Mouse (Mus musculus) midbrain, embryonic 10.5 days (tissue): Measurements from ENCODE around the gene Pik3ap1. TPM values are rescaled to one million over a fixed set of nuclear protein-coding genes. Genes with fewer than 3 reads are reported as not detected.

Experiments used
- DNase-seq: peaks from one replicate; pipeline ENCODE4 v3.0.0-alpha.2; 2017; ENCODE audit warnings: low spot score
- H3K27ac ChIP-seq: fragments of 300-500 bp; sonication (generic); replicated peaks from 2 replicates; pipeline ENCODE4 v1.5.1; 2016; ENCODE audit warnings: mild to moderate bottlenecking
- H3K27me3 ChIP-seq: fragments of 300-500 bp; sonication (generic); 2 replicates; pipeline ENCODE4 v1.6.1; 2016; ENCODE audit warnings: low read depth, mild to moderate bottlenecking; ENCODE audit not compliant: poor library complexity, severe bottlenecking
- H3K36me3 ChIP-seq: fragments of 300-500 bp; sonication (generic); 2 replicates; pipeline ENCODE4 v1.6.1; 2016; ENCODE audit warnings: mild to moderate bottlenecking, moderate library complexity
- H3K4me1 ChIP-seq: fragments of 300-500 bp; sonication (generic); 2 replicates; pipeline ENCODE4 v1.6.1; 2016
- H3K4me3 ChIP-seq: fragments of 300-500 bp; sonication (generic); 2 replicates; pipeline ENCODE4 v1.5.1; 2016; ENCODE audit warnings: mild to moderate bottlenecking, moderate library complexity
- H3K9me3 ChIP-seq: fragments of 300-500 bp; sonication (generic); replicated peaks from 2 replicates; pipeline ENCODE4 v1.6.1; 2016; ENCODE audit warnings: mild to moderate bottlenecking
- WGBS: fragments of 180-500 bp; shearing (Covaris S2); methylation state at CpG from one replicate; pipeline ENCODE4 v1.1.7; 2016; 5-methylcytosine and 5-hydroxymethylcytosine counted together
- polyA plus RNA-seq: library from polyadenylated mRNA; unstranded; fragments of >200 nt; fragmentation: Nextera tagmentation; extraction: Ambion mirVana; gene quantifications from 2 replicates; pipeline ENCODE4 v1.2.1, GENCODE M21; 2016

Gene Pik3ap1
- polyA plus RNA-seq, 1 experiment from 2014 or later: 2.9 TPM

- DNase-seq: peak; percentile 31
These were observed 45.7 kb downstream of the Pik3ap1 start for GRCm38 (mm10) chr19:41339020-41339836.

GRCm38 (mm10) chr19:41338379-41338778, 46.5 kb downstream of the Pik3ap1 start:
- 85% methylated on average over 6 of the region's 6 CpGs for WGBS
- no peak overlapping the region for H3K27ac ChIP-seq
- no peak for DNase-seq
- H3K4me3 ChIP-seq: no peak overlapping the region
- no peaks in the 10 kb centered on the region for H3K36me3 ChIP-seq
- peaks cover 5% of the 10 kb centered on the region; the same call in 1 of the 2 replicates for H3K4me1 ChIP-seq
- H3K9me3 ChIP-seq: no peaks in the 10 kb centered on the region
- H3K27me3 ChIP-seq: no peaks in the 10 kb centered on the region

More at GRCm38 (mm10) chr19:41339020-41339836, 45.7 kb downstream of the Pik3ap1 start:
- Histone ChIP-seq H3K9me3 (no peaks in the 10 kb centered on the region), H3K36me3 (no peaks in the 10 kb centered on the region), H3K4me1 (peaks cover 5% of the 10 kb centered on the region; the same call in 1 of the 2 replicates), H3K27ac (peak overlapping the region; percentile 39; the same call in 1 of the 2 replicates), H3K4me3 (no peak overlapping the region), H3K27me3 (no peaks in the 10 kb centered on the region)
- WGBS: 73% methylated on average over 21 of the region's 21 CpGs

GRCm38 (mm10) chr19:41335721-41336120, 49.2 kb downstream of the Pik3ap1 start:
- 90% methylated on average over 3 of the region's 3 CpGs for WGBS
- no peak for DNase-seq

GRCm38 (mm10) chr19:41332986-41333385, 51.9 kb downstream of the Pik3ap1 start:
- H3K4me3 ChIP-seq: no peak overlapping the region
- no peak overlapping the region for H3K27ac ChIP-seq
- no peak for DNase-seq
- H3K36me3 ChIP-seq: no peaks in the 10 kb centered on the region
- WGBS: 81% methylated on average over 8 of the region's 8 CpGs
- H3K27me3 ChIP-seq: no peaks in the 10 kb centered on the region
- H3K4me1 ChIP-seq: peaks cover 9% of the 10 kb centered on the region
- H3K9me3 ChIP-seq: no peaks in the 10 kb centered on the region

More at GRCm38 (mm10) chr19:41335721-41336120, 49.2 kb downstream of the Pik3ap1 start:
- no peaks in the 10 kb centered on the region for H3K9me3 ChIP-seq
- peaks cover 9% of the 10 kb centered on the region for H3K4me1 ChIP-seq
- no peak overlapping the region for H3K4me3 ChIP-seq
- H3K36me3 ChIP-seq: no peaks in the 10 kb centered on the region
- no peak overlapping the region for H3K27ac ChIP-seq
- H3K27me3 ChIP-seq: no peaks in the 10 kb centered on the region

GRCm38 (mm10) chr19:41332228-41332627, 52.7 kb downstream of the Pik3ap1 start:
- WGBS: 96% methylated on average over 12 of the region's 12 CpGs
- H3K27ac ChIP-seq: no peak overlapping the region
- H3K36me3 ChIP-seq: no peaks in the 10 kb centered on the region
- no peaks in the 10 kb centered on the region for H3K27me3 ChIP-seq
- DNase-seq: no peak
- no peaks in the 10 kb centered on the region for H3K9me3 ChIP-seq
- H3K4me1 ChIP-seq: peaks cover 9% of the 10 kb centered on the region
- H3K4me3 ChIP-seq: no peak overlapping the region

GRCm38 (mm10) chr19:41330401-41330800, 54.5 kb downstream of the Pik3ap1 start:
- no peak for DNase-seq
- H3K27ac ChIP-seq: peak overlapping the region; percentile 49; the same call in 1 of the 2 replicates
- WGBS: 62% methylated on average over 7 of the region's 7 CpGs
- no peaks in the 10 kb centered on the region for H3K36me3 ChIP-seq
- H3K27me3 ChIP-seq: no peaks in the 10 kb centered on the region
- no peak overlapping the region for H3K4me3 ChIP-seq
- no peaks in the 10 kb centered on the region for H3K9me3 ChIP-seq
- peaks cover 9% of the 10 kb centered on the region for H3K4me1 ChIP-seq

GRCm38 (mm10) chr19:41329961-41330360, 54.9 kb downstream of the Pik3ap1 start:
- 91% methylated on average over 7 of the region's 7 CpGs for WGBS
- no peak for DNase-seq
- H3K4me3 ChIP-seq: no peak overlapping the region

GRCm38 (mm10) chr19:41328743-41329142, 56.2 kb downstream of the Pik3ap1 start:
- Histone ChIP-seq H3K27me3 (no peaks in the 10 kb centered on the region), H3K4me1 (peaks cover 9% of the 10 kb centered on the region), H3K27ac (no peak overlapping the region), H3K4me3 (no peak overlapping the region), H3K9me3 (no peaks in the 10 kb centered on the region), H3K36me3 (no peaks in the 10 kb centered on the region)
- WGBS: 87% methylated on average over 9 of the region's 9 CpGs
- DNase-seq: no peak

More at GRCm38 (mm10) chr19:41329961-41330360, 54.9 kb downstream of the Pik3ap1 start:
- Histone ChIP-seq H3K36me3 (no peaks in the 10 kb centered on the region), H3K27ac (no peak overlapping the region), H3K27me3 (no peaks in the 10 kb centered on the region), H3K9me3 (no peaks in the 10 kb centered on the region), H3K4me1 (peaks cover 9% of the 10 kb centered on the region)

- Histone ChIP-seq H3K27me3 (no peaks in the 10 kb centered on the region), H3K36me3 (no peaks in the 10 kb centered on the region), H3K9me3 (no peaks in the 10 kb centered on the region), H3K4me1 (peaks cover 8% of the 10 kb centered on the region), H3K4me3 (no peak overlapping the region), H3K27ac (no peak overlapping the region)
- no peak for DNase-seq
These were observed 61.1 kb downstream of the Pik3ap1 start for GRCm38 (mm10) chr19:41323813-41324212.

- Histone ChIP-seq H3K9me3 (no peaks in the 10 kb centered on the region), H3K4me3 (no peak overlapping the region), H3K36me3 (no peaks in the 10 kb centered on the region), H3K27me3 (peaks cover 6% of the 10 kb centered on the region; the same call in 1 of the 2 replicates), H3K4me1 (peaks cover 8% of the 10 kb centered on the region), H3K27ac (no peak overlapping the region)
- no peak for DNase-seq
- 87% methylated on average over 4 of the region's 4 CpGs for WGBS
These were observed 61.8 kb downstream of the Pik3ap1 start for GRCm38 (mm10) chr19:41323125-41323524.

- Histone ChIP-seq H3K27me3 (peaks cover 7% of the 10 kb centered on the region; the same call in 1 of the 2 replicates), H3K4me3 (no peak overlapping the region)
- WGBS: 89% methylated on average over 4 of the region's 4 CpGs
These were observed 63.8 kb downstream of the Pik3ap1 start for GRCm38 (mm10) chr19:41321149-41321548.

GRCm38 (mm10) chr19:41317315-41318095, 67.4 kb downstream of the Pik3ap1 start:
- no peaks in the 10 kb centered on the region for H3K36me3 ChIP-seq
- peak; percentile 42 for DNase-seq
- 34% methylated on average over 11 of the region's 11 CpGs for WGBS
- no peak overlapping the region for H3K4me3 ChIP-seq
- H3K4me1 ChIP-seq: peaks cover 21% of the 10 kb centered on the region
- H3K27ac ChIP-seq: no peak overlapping the region
- no peaks in the 10 kb centered on the region for H3K9me3 ChIP-seq
- H3K27me3 ChIP-seq: peaks cover 7% of the 10 kb centered on the region; the same call in 1 of the 2 replicates

More at GRCm38 (mm10) chr19:41321149-41321548, 63.8 kb downstream of the Pik3ap1 start:
- H3K27ac ChIP-seq: no peak overlapping the region
- no peaks in the 10 kb centered on the region for H3K36me3 ChIP-seq
- peaks cover 21% of the 10 kb centered on the region for H3K4me1 ChIP-seq
- no peak for DNase-seq
- H3K9me3 ChIP-seq: no peaks in the 10 kb centered on the region
